Mouse (Mus musculus) ES-Bruce4 (cell line): Measurements from ENCODE around the gene Chat. TPM values are rescaled to one million over a fixed set of nuclear protein-coding genes. Genes with fewer than 3 reads are reported as not detected.
A peak's percentile ranks its signal among the peaks of the same experiment; 100 is the strongest.

ENCODE experiments used
- H3K27ac ChIP-seq: 2 replicates; pipeline ENCODE4 v1.5.1; 2012; ENCODE audit warnings: low read length, inconsistent platforms; ENCODE audit not compliant: insufficient read depth
- H3K27me3 ChIP-seq: 2 replicates; pipeline ENCODE4 v1.6.1; 2012; ENCODE audit warnings: mild to moderate bottlenecking, low read length, inconsistent platforms; ENCODE audit not compliant: control insufficient read depth, poor library complexity, insufficient read depth, severe bottlenecking
- H3K36me3 ChIP-seq: 2 replicates; pipeline ENCODE4 v1.6.1; 2012; ENCODE audit warnings: inconsistent platforms, mild to moderate bottlenecking, low read length, moderate library complexity; ENCODE audit not compliant: control insufficient read depth, poor library complexity, insufficient read depth, severe bottlenecking
- H3K4me1 ChIP-seq: one replicate; pipeline ENCODE4 v1.8.1; 2011; ENCODE audit warnings: low read length; ENCODE audit not compliant: control insufficient read depth, insufficient read depth
- H3K4me3 ChIP-seq: 2 replicates; pipeline ENCODE4 v1.5.1; 2011; ENCODE audit warnings: low read depth, mild to moderate bottlenecking, low read length
- H3K9ac ChIP-seq: 2 replicates; pipeline ENCODE4 v1.6.1; 2012; ENCODE audit warnings: low read depth, mild to moderate bottlenecking, inconsistent platforms; ENCODE audit not compliant: poor library complexity, severe bottlenecking
- H3K9me3 ChIP-seq: replicated peaks from 2 replicates; pipeline ENCODE4 v1.6.1; 2012; ENCODE audit warnings: mild to moderate bottlenecking, low read length, inconsistent platforms; ENCODE audit not compliant: control insufficient read depth, poor library complexity, insufficient read depth, severe bottlenecking
- CTCF ChIP-seq: IDR thresholded peaks from one replicate; pipeline ENCODE4 v1.8.1; 2011; ENCODE audit warnings: low read depth, low read length
- EP300 ChIP-seq: IDR thresholded peaks from 2 replicates; pipeline ENCODE4 v1.6.1; 2011; ENCODE audit warnings: low read depth, low read length; ENCODE audit not compliant: insufficient read depth
- POLR2A ChIP-seq: IDR thresholded peaks from one replicate; pipeline ENCODE4 v1.8.1; 2011; ENCODE audit warnings: low read length; ENCODE audit not compliant: insufficient read depth
- polyA plus RNA-seq: library from polyadenylated mRNA; stranded (reverse); fragments of >200 nt; gene quantifications from 2 replicates; pipeline ENCODE4 v1.2.4, GENCODE M21; 2011; ENCODE audit warnings: low read depth; ENCODE audit not compliant: missing spikeins, insufficient read depth, insufficient read length

The Chat gene
- polyA plus RNA-seq, 1 experiment = not detected

- Histone ChIP-seq H3K4me3 (no peak overlapping the region), H3K9me3 (no peaks in the 10 kb centered on the region), H3K27me3 (no peaks in the 10 kb centered on the region), H3K27ac (no peak overlapping the region), H3K4me1 (no peaks in the 10 kb centered on the region), H3K36me3 (no peaks in the 10 kb centered on the region), H3K9ac (no peak overlapping the region)
- TF ChIP-seq CTCF = no peak
- TF ChIP-seq POLR2A = no peak
- no peak for TF ChIP-seq EP300
These were observed 26.5 kb downstream of the Chat start for GRCm38 (mm10) chr14:32439316-32439715.

- H3K4me1 ChIP-seq = no peaks in the 10 kb centered on the region
- TF ChIP-seq CTCF = peak; percentile 37
- TF ChIP-seq EP300 = no peak
- TF ChIP-seq POLR2A = no peak
These were observed 28.4 kb downstream of the Chat start for GRCm38 (mm10) chr14:32437352-32437793.

GRCm38 (mm10) chr14:32429030-32429602, 36.7 kb downstream of the Chat start:
- Histone ChIP-seq H3K4me3 (no peak overlapping the region), H3K27me3 (no peaks in the 10 kb centered on the region), H3K4me1 (no peaks in the 10 kb centered on the region), H3K36me3 (no peaks in the 10 kb centered on the region), H3K9me3 (no peaks in the 10 kb centered on the region), H3K27ac (no peak overlapping the region), H3K9ac (no peak overlapping the region)
- TF ChIP-seq POLR2A (no peak), EP300 (no peak), CTCF (no peak)

More at GRCm38 (mm10) chr14:32437352-32437793, 28.4 kb downstream of the Chat start:
- Histone ChIP-seq H3K27ac (no peak overlapping the region), H3K9me3 (no peaks in the 10 kb centered on the region), H3K36me3 (no peaks in the 10 kb centered on the region), H3K27me3 (no peaks in the 10 kb centered on the region), H3K9ac (no peak overlapping the region), H3K4me3 (no peak overlapping the region)

- no peaks in the 10 kb centered on the region for H3K36me3 ChIP-seq
- no peak overlapping the region for H3K4me3 ChIP-seq
- no peaks in the 10 kb centered on the region for H3K9me3 ChIP-seq
- no peak overlapping the region for H3K9ac ChIP-seq
- H3K4me1 ChIP-seq = no peaks in the 10 kb centered on the region
- TF ChIP-seq POLR2A (no peak), CTCF (no peak), EP300 (no peak)
- H3K27me3 ChIP-seq = no peaks in the 10 kb centered on the region
- no peak overlapping the region for H3K27ac ChIP-seq
These were observed 41.8 kb downstream of the Chat start for GRCm38 (mm10) chr14:32423946-32424345.

- Histone ChIP-seq H3K36me3 (no peaks in the 10 kb centered on the region), H3K9ac (no peak overlapping the region), H3K27ac (no peak overlapping the region), H3K4me1 (no peaks in the 10 kb centered on the region), H3K27me3 (no peaks in the 10 kb centered on the region), H3K4me3 (no peak overlapping the region), H3K9me3 (peaks cover 2% of the 10 kb centered on the region; the same call in 1 of the 2 replicates)
- TF ChIP-seq POLR2A = no peak
- TF ChIP-seq EP300 = no peak
These were observed 47.0 kb downstream of the Chat start for GRCm38 (mm10) chr14:32418747-32419146.

GRCm38 (mm10) chr14:32412075-32412474, 53.7 kb downstream of the Chat start:
- Histone ChIP-seq H3K4me3 (no peak overlapping the region), H3K36me3 (no peaks in the 10 kb centered on the region), H3K27ac (no peak overlapping the region), H3K9me3 (peaks cover 2% of the 10 kb centered on the region; the same call in 1 of the 2 replicates), H3K4me1 (no peaks in the 10 kb centered on the region), H3K27me3 (no peaks in the 10 kb centered on the region), H3K9ac (no peak overlapping the region)
- TF ChIP-seq EP300 (no peak), CTCF (no peak), POLR2A (no peak)
